Mouse (Mus musculus): ENCODE data around the gene Syne4.

DNA sequence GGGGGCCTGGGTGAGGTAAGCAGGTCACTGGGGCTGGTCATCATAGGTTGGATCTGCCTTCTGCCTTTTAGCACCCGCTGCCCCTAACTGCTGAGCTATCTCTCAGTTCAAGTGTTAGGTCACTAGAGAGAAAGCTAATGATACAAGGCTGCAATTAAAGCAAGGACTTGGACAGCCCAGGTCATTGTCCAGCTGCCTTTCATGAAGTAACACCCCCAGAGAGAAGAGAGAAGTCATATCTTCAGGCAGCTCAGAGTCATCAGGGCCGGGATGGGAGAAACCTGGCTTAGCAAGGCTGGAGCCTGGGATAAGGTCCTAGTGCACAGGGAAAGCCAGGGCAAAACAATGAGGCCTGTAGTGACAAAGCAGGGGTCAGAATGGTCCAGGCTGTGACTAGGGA lies 52.9 kb downstream of the Syne4 start:
- TF ChIP-seq CTCF (IDR thresholded peaks at IDR 0.05; ENCODE audit: extremely low read depth, insufficient read depth, low read length) (no peak), POLR2A (IDR thresholded peaks at IDR 0.05; ENCODE audit: extremely low read depth, insufficient read depth, low read length) (no peak)

All from cortical plate, adult 2 months (tissue).